Mouse (Mus musculus) CH12.LX (cell line): Measurements from ENCODE around the gene Lrmda. TPM values are rescaled to one million over a fixed set of nuclear protein-coding genes. Genes with fewer than 3 reads are reported as not detected.

Experiments used
- DNase-seq: peaks from one replicate; pipeline ENCODE4 v3.0.0-alpha.2; 2013; ENCODE audit errors: extremely low read depth
- H3K27ac ChIP-seq: 2 replicates; pipeline ENCODE4 v1.5.1; 2012; ENCODE audit warnings: low read depth, mild to moderate bottlenecking, control low read depth, moderate library complexity; ENCODE audit not compliant: insufficient read depth
- H3K27me3 ChIP-seq: replicated peaks from 2 replicates; pipeline ENCODE3; 2012; ENCODE audit warnings: inconsistent platforms
- H3K36me3 ChIP-seq, 2 experiments: replicated peaks in 1 of 2; 2 replicates each; pipeline versions ENCODE3 to v1.6.1; 2012; ENCODE audit warnings: inconsistent platforms in 1 of 2, low read length in 1 of 2, mild to moderate bottlenecking in 1 of 2, mixed read lengths in 1 of 2, moderate library complexity in 1 of 2; ENCODE audit not compliant: control insufficient read depth in 1 of 2, insufficient read depth in 1 of 2
- H3K4me1 ChIP-seq, 2 experiments: 2 replicates each; pipeline ENCODE4 v1.6.1; 2012; ENCODE audit warnings: inconsistent platforms in 1 of 2, moderate library complexity in 1 of 2; ENCODE audit not compliant: insufficient read depth in 2 of 2, control insufficient read depth in 1 of 2
- H3K4me2 ChIP-seq: 2 replicates; pipeline ENCODE4 v1.6.1; 2012; ENCODE audit warnings: low read depth, mild to moderate bottlenecking, control low read depth; ENCODE audit not compliant: poor library complexity, insufficient read depth, severe bottlenecking
- H3K4me3 ChIP-seq, 3 experiments: fragments of 150-350 bp in 1 of 3; sonication (generic) in 1 of 3; replicated peaks in 1 of 3; 2 replicates each; pipeline versions ENCODE3 to v1.5.1; 2011 to 2012; ENCODE audit warnings: low read depth in 2 of 3, low read length in 2 of 3, mild to moderate bottlenecking in 2 of 3, moderate library complexity in 2 of 3, control low read depth in 1 of 3, improper control_type of control experiment in 1 of 3, inconsistent platforms in 1 of 3, mixed read lengths in 1 of 3; ENCODE audit not compliant: poor library complexity in 1 of 3
- H3K79me2 ChIP-seq: replicated peaks from 2 replicates; pipeline ENCODE4 v1.6.1; 2012; ENCODE audit warnings: mild to moderate bottlenecking, moderate library complexity; ENCODE audit not compliant: control insufficient read depth, poor library complexity, insufficient read depth, severe bottlenecking; ENCODE audit errors: extremely low read depth
- H3K9ac ChIP-seq: 2 replicates; pipeline ENCODE4 v1.6.1; 2012; ENCODE audit warnings: low read depth, mild to moderate bottlenecking, control low read depth, moderate library complexity; ENCODE audit not compliant: insufficient read depth
- H3K9me3 ChIP-seq: replicated peaks from 2 replicates; pipeline ENCODE3; 2012; ENCODE audit warnings: low read length, inconsistent platforms, mixed read lengths
- CHD1 ChIP-seq: IDR thresholded peaks from 2 replicates; pipeline ENCODE4 v1.6.1; 2012; ENCODE audit warnings: low read depth, low read length, improper control_type of control experiment, inconsistent platforms
- ELF1 ChIP-seq: IDR thresholded peaks from 2 replicates; pipeline ENCODE4 v1.6.1; 2014; ENCODE audit warnings: low read depth, mild to moderate bottlenecking, inconsistent platforms, low read length, improper control_type of control experiment
- EP300 ChIP-seq: IDR thresholded peaks from 2 replicates; pipeline ENCODE4 v1.6.1; 2011; ENCODE audit warnings: low read length, improper control_type of control experiment
- ETS1 ChIP-seq: conservative IDR thresholded peaks from 2 replicates; pipeline ENCODE4 v1.6.1; 2012; ENCODE audit warnings: low read depth, mild to moderate bottlenecking, inconsistent platforms, low read length, improper control_type of control experiment, moderate library complexity
- GABPA ChIP-seq: IDR thresholded peaks from 2 replicates; pipeline ENCODE4 v1.6.1; 2012; ENCODE audit warnings: low read depth, low read length, improper control_type of control experiment, inconsistent platforms; ENCODE audit not compliant: insufficient replicate concordance
- HCFC1 ChIP-seq: IDR thresholded peaks from 2 replicates; pipeline ENCODE4 v1.6.1; 2012; ENCODE audit warnings: low read depth, mild to moderate bottlenecking, inconsistent platforms, low read length, improper control_type of control experiment
- KAT2A ChIP-seq: IDR thresholded peaks from 2 replicates; pipeline ENCODE4 v1.6.1; 2012; ENCODE audit warnings: low read length, improper control_type of control experiment, inconsistent platforms; ENCODE audit not compliant: insufficient replicate concordance
- MAFK ChIP-seq: IDR thresholded peaks from 2 replicates; pipeline ENCODE4 v1.6.1; 2011; ENCODE audit warnings: low read length, improper control_type of control experiment; ENCODE audit not compliant: insufficient replicate concordance
- MAZ ChIP-seq: IDR thresholded peaks from 2 replicates; pipeline ENCODE4 v1.6.1; 2012; ENCODE audit warnings: low read depth, mild to moderate bottlenecking, inconsistent platforms, low read length, improper control_type of control experiment, moderate library complexity
- MYC ChIP-seq: IDR thresholded peaks from 2 replicates; pipeline ENCODE4 v1.6.1; 2011; ENCODE audit warnings: low read depth, mild to moderate bottlenecking, improper control_type of control experiment, low read length
- NELFE ChIP-seq: IDR thresholded peaks from 2 replicates; pipeline ENCODE4 v1.6.1; 2011; ENCODE audit warnings: low read depth, low read length, improper control_type of control experiment
- NRF1 ChIP-seq: IDR thresholded peaks from 2 replicates; pipeline ENCODE4 v1.6.1; 2014; ENCODE audit warnings: low read depth, mild to moderate bottlenecking, inconsistent platforms, low read length, improper control_type of control experiment, moderate library complexity
- PAX5 ChIP-seq: IDR thresholded peaks from 2 replicates; pipeline ENCODE4 v1.6.1; 2012; ENCODE audit warnings: low read length, inconsistent platforms, mixed read lengths
- POLR2A ChIP-seq: IDR thresholded peaks from 2 replicates; pipeline ENCODE4 v1.6.1; 2011; ENCODE audit warnings: low read depth, mild to moderate bottlenecking, improper control_type of control experiment, low read length
- POLR2AphosphoS2 ChIP-seq: IDR thresholded peaks from 2 replicates; pipeline ENCODE4 v1.6.1; 2011; ENCODE audit warnings: low read depth, low read length, improper control_type of control experiment
- RAD21 ChIP-seq: IDR thresholded peaks from 2 replicates; pipeline ENCODE4 v1.6.1; 2011; ENCODE audit warnings: low read depth, mild to moderate bottlenecking, low read length, improper control_type of control experiment, moderate library complexity
- RCOR1 ChIP-seq: conservative IDR thresholded peaks from 2 replicates; pipeline ENCODE4 v1.6.1; 2012; ENCODE audit warnings: low read depth, mild to moderate bottlenecking, inconsistent platforms, low read length, improper control_type of control experiment
- SMC3 ChIP-seq: IDR thresholded peaks from 2 replicates; pipeline ENCODE4 v1.6.1; 2011; ENCODE audit warnings: low read depth, low read length, improper control_type of control experiment
- TBP ChIP-seq: conservative IDR thresholded peaks from 2 replicates; pipeline ENCODE4 v1.6.1; 2011; ENCODE audit warnings: low read depth, low read length, improper control_type of control experiment
- TCF12 ChIP-seq: IDR thresholded peaks from 2 replicates; pipeline ENCODE4 v1.6.1; 2014; ENCODE audit warnings: low read depth, mild to moderate bottlenecking, inconsistent platforms, low read length, improper control_type of control experiment
- USF1 ChIP-seq: IDR thresholded peaks from 2 replicates; pipeline ENCODE4 v1.6.1; 2014; ENCODE audit warnings: low read depth, mild to moderate bottlenecking, inconsistent platforms, low read length, improper control_type of control experiment
- USF2 ChIP-seq: conservative IDR thresholded peaks from 2 replicates; pipeline ENCODE4 v1.6.1; 2011; ENCODE audit warnings: low read depth, low read length, improper control_type of control experiment
- ZKSCAN1 ChIP-seq: IDR thresholded peaks from 2 replicates; pipeline ENCODE4 v1.6.1; 2012; ENCODE audit warnings: low read depth, inconsistent platforms, low read length, improper control_type of control experiment, borderline replicate concordance
- ZMIZ1 ChIP-seq: IDR thresholded peaks from 2 replicates; pipeline ENCODE4 v1.6.1; 2012; ENCODE audit warnings: low read depth, mild to moderate bottlenecking, inconsistent platforms, low read length, improper control_type of control experiment
- dilution Hi-C: fragments of 300-500 bp; cut with MboI; formaldehyde crosslinking; loops from 2 replicates; pipeline ENCODE4 v1.14.3; 2020; ENCODE audit warnings: low sequenced_read_pairs; ENCODE audit not compliant: extremely low pct_unique_long_range_greater_than_20kb, extremely low pct_ligation_motif_present
- in situ Hi-C: fragments of 300-500 bp; cut with MboI; formaldehyde crosslinking; loops from 3 replicates; pipeline ENCODE4 v1.14.3; 2019; ENCODE audit warnings: low sequenced_read_pairs, low pct_ligation_motif_present, low pct_unique_long_range_greater_than_20kb, mixed read lengths
- polyA plus RNA-seq: library from polyadenylated mRNA; unstranded; fragments of >175 nt; gene quantifications from 2 replicates; pipeline ENCODE4 v1.2.1, GENCODE M21; 2012; ENCODE audit warnings: low read depth; ENCODE audit not compliant: insufficient read length
- total RNA-seq, 2 experiments: library from RNA; depleted of rRNA; stranded (reverse); fragments of 300-350 nt in 1 of 2; fragments of >200 nt in 1 of 2; gene quantifications; 2 replicates each; pipeline ENCODE4 v1.2.3; 2012 to 2014

Lrmda gene
- total and polyA plus RNA-seq, 3 experiments = 0.89 to 3.7 (median 1.9) TPM

DNA sequence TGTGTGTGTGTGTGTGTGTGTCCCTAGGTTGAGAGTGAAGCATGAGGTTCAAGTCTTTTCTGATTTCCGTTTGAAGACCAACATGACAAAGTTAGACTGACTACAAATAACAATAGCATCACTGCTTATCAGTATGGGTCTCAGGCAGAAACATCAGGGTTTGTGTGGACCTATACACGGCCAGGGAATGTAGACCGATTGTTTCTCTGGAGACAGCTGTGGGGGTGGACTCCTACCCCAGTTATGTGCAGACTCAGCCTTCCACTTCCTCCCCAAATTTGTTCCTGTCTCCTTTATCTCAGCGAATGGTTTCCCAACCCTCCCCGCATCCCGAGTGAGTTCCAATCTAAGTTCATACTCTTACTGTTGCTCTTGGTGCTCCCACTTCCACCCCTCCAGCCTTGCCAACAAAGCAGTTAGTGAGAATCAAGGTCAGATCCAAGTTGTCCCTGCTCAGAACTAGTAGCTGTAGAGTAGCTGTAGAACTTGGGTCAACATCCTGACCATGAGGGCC lies 39.9 kb downstream of the Lrmda start:
- Histone ChIP-seq H3K9me3 (no peaks in the 10 kb centered on the region), H3K27ac (no peak overlapping the region), H3K4me3 (no peak overlapping the region), H3K4me1 (no peaks in the 10 kb centered on the region), H3K79me2 (no peaks in the 10 kb centered on the region), H3K9ac (no peak overlapping the region), H3K4me2 (no peak overlapping the region), H3K36me3 (no peaks in the 10 kb centered on the region), H3K27me3 (no peaks in the 10 kb centered on the region)
- DNase-seq = no peak
- dilution Hi-C loops = no loop called here
- in situ Hi-C loops = no loop called here
- TF ChIP-seq NRF1 = no peak
- no peak for TF ChIP-seq MAFK
- no peak for TF ChIP-seq ELF1
- no peak for TF ChIP-seq TBP
- no peak for TF ChIP-seq NELFE
- TF ChIP-seq MYC = no peak
- no peak for TF ChIP-seq ZKSCAN1
- TF ChIP-seq POLR2AphosphoS2 = no peak
- no peak for TF ChIP-seq ZMIZ1
- no peak for TF ChIP-seq PAX5
- no peak for TF ChIP-seq CHD1
- no peak for TF ChIP-seq GABPA
- TF ChIP-seq MAZ = no peak
- no peak for TF ChIP-seq HCFC1
- TF ChIP-seq SMC3 = no peak
- TF ChIP-seq POLR2A = no peak
- no peak for TF ChIP-seq RAD21
- TF ChIP-seq USF2 = no peak
- no peak for TF ChIP-seq USF1
- TF ChIP-seq TCF12 = no peak

DNA sequence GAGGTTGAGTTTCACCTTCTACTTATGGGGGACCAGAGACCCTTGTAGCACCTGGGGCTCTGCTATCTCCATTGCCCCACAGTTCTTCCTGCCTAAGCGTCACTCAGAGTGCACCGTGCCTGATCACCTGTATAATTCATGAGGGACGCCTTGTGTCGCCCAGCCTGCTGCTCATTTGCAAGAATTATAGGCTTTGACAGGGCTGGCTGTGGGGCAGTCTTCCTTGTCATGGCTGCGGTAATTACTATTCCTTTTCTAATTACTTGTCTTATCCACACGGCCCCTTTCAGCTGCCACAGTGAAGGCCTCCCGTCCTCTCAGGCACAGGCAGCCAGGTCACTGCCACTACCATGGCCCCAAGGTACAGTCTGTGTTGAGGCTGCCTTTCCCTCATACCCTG lies 41.3 kb downstream of the Lrmda start:
- dilution Hi-C loops = no loop called here
- no peaks in the 10 kb centered on the region for H3K9me3 ChIP-seq
- no peak for DNase-seq

More for the DNA sequence above, 41.3 kb downstream of the Lrmda start:
- Histone ChIP-seq H3K4me3 (no peak overlapping the region), H3K36me3 (no peaks in the 10 kb centered on the region)
- TF ChIP-seq EP300 (no peak), ZMIZ1 (no peak), USF2 (no peak), ZKSCAN1 (no peak), KAT2A (no peak), ETS1 (no peak), RCOR1 (no peak)
- TF ChIP-seq, all 38 proteins: peak for 0
- no peaks in the 10 kb centered on the region for H3K4me1 ChIP-seq
- H3K4me2 ChIP-seq = no peak overlapping the region
- H3K27ac ChIP-seq = no peak overlapping the region
- no peaks in the 10 kb centered on the region for H3K79me2 ChIP-seq
- in situ Hi-C loops = no loop called here
- H3K27me3 ChIP-seq = no peaks in the 10 kb centered on the region
- no peak overlapping the region for H3K9ac ChIP-seq
